Comparison of ENCODE assay signal across 10 mouse cellular contexts in the genomic region with DNA sequence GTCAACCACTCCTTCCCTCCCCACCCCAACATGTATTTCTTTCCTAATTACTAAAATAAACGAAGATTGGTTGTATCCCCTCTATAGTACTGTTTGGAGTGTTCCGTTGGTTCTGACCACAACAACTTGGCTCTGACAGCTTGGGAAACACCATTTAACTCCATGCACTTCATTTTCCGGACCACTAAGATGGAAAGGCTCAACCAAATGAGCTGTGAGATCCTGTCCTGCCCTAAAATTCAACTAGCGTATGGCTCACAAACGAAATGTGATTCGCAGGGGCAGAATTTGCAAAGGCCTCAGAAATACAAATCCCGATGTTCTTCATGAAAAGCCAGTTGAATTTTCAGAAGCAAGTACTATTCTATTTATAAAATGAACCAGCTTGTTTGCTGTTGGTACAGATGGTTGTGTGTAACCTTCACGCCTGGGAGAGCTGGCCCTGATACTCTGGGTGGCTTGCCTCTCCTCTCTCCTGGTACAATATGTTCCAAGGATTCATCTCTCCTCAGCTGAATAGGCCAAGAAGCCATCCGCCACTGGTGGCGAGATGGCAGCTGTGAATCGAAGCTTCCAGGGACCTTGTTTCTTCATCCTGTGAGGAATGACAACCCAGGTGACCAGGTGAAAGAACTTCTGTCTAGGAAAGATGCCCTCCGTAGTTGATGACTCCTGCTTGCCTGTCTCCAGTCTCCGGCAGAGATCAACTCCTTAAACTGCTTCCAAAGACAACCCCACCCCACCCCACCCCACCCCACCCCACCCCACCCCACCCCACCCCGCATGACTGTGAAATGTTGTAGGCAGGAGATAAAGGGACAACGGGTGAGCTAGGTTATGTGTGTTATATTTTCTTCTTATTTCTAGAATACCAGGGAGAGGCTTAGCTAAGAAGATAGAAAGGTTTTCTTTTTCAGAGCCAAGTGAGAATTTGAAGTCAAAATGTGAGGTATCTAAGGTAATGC.
DNase-seq lines count a peak whose midpoint lies in the region; ATAC-seq lines count a peak whose summit lies in the region.
"Had no signal": no experiment of that assay in that cellular context is flagged by ENCODE, and none has a peak within 500 bp of the region (broad histone marks: within the 10 kb centered on the region; RNA-seq: fewer than 3 reads in every experiment).

No protein-coding gene starts in this region.

- no peak for DNase-seq in heart, postnatal 36 days
- DNase-seq in lung, postnatal 10 days = peak; percentile 32
- no peak for DNase-seq in lung, postnatal 25 days (ENCODE audit: low spot score)
- DNase-seq in gastrocnemius, adult 18-20 months (ENCODE audit: low spot score) = no peak
- no peak for DNase-seq in frontal cortex, postnatal 36 days (ENCODE audit: low spot score in 2 of 2)

- H3K9me3 ChIP-seq in heart, embryonic 12.5 days (replicated peaks) = no peaks in the 10 kb centered on the region

- no peaks in the 10 kb centered on the region for H3K36me3 ChIP-seq in heart, embryonic 12.5 days
- H3K36me3 ChIP-seq: embryonic facial prominence, embryonic 13.5 days had no signal

- no peak overlapping the region for H3K27ac ChIP-seq in heart, embryonic 12.5 days (ENCODE audit: poor library complexity, severe bottlenecking)
- H3K27ac ChIP-seq: embryonic facial prominence, embryonic 13.5 days; hindbrain, embryonic 14.5 days had no signal

- peak overlapping the region; percentile 6; the same call in 1 of the 2 replicates for H3K4me2 ChIP-seq in heart, embryonic 12.5 days
- H3K4me2 ChIP-seq: embryonic facial prominence, embryonic 13.5 days; hindbrain, embryonic 14.5 days had no signal

- peak; percentile 87 for ATAC-seq in heart, embryonic 12.5 days (ENCODE audit: insufficient number of reproducible peaks, low FRiP score)
- peak; percentile 45 for ATAC-seq in erythroblast, adult 5-6 weeks (replicated peaks; ENCODE audit: low FRiP score, poor library complexity, severe bottlenecking)
- ATAC-seq in megakaryocyte-erythroid progenitor cell, adult 5-6 weeks (replicated peaks; ENCODE audit: low FRiP score, low TSS enrichment, poor library complexity, severe bottlenecking) = 0 out of 2 replicates have a peak, but pooled peaks have one; percentile 29

- 74% methylated on average over 15 of the region's 15 CpGs for WGBS in heart, embryonic 12.5 days

- H3K9ac ChIP-seq in heart, embryonic 12.5 days = no peak overlapping the region
- H3K9ac ChIP-seq: embryonic facial prominence, embryonic 13.5 days; hindbrain, embryonic 14.5 days had no signal

- no peaks in the 10 kb centered on the region for H3K27me3 ChIP-seq in heart, embryonic 12.5 days (replicated peaks)
- H3K27me3 ChIP-seq: embryonic facial prominence, embryonic 13.5 days had no signal

- intact Hi-C loops in heart, postnatal 36 days (cut with DNase I) = no loop called here

- peaks cover 6% of the 10 kb centered on the region for H3K4me1 ChIP-seq in heart, embryonic 12.5 days (replicated peaks)
- H3K4me1 ChIP-seq: embryonic facial prominence, embryonic 13.5 days had no signal

- H3K4me3 ChIP-seq in heart, embryonic 12.5 days = no peak overlapping the region
- H3K4me3 ChIP-seq: embryonic facial prominence, embryonic 13.5 days had no signal

Comparison
In these comparisons a context has a peak if more than half of its experiments do, and no peak if none do; other contexts are left out.
1. ATAC-seq: peak in every context shown above with its lines; median percentile 87 in heart, embryonic 12.5 days; 45 in erythroblast, adult 5-6 weeks; 29 in megakaryocyte-erythroid progenitor cell, adult 5-6 weeks.